Mouse (Mus musculus) testis, postnatal 14 days (tissue): ENCODE results near the gene Klhdc10.
A peak's percentile ranks its signal among the peaks of the same experiment; 100 is the strongest.

Experiments used
- DNase-seq: peaks from one replicate; pipeline ENCODE4 v3.0.0; 2021; ENCODE audit warnings: low spot score

Klhdc10 gene

DNA sequence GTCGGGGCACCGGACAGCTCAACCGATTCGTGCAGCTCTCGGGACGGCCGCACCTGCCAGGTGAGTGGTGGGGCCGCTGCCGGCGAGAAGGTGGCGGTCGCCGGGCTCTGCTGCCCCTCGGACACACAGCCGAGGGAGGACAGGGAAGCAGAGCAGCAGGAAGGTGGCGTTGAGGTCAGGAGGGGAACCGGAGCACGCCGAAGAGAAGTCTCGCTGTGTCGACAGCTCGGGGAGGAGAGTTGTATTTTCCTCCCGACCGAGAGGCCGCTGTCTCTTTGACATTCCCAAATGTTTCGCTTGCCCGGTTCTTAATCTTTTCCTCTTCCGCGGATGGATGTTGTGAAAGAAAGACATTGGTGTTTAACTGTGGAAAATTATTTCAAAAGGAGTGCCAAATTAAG lies 423 bp downstream of the Klhdc10 start:
- DNase-seq, result peak; percentile 74

DNA sequence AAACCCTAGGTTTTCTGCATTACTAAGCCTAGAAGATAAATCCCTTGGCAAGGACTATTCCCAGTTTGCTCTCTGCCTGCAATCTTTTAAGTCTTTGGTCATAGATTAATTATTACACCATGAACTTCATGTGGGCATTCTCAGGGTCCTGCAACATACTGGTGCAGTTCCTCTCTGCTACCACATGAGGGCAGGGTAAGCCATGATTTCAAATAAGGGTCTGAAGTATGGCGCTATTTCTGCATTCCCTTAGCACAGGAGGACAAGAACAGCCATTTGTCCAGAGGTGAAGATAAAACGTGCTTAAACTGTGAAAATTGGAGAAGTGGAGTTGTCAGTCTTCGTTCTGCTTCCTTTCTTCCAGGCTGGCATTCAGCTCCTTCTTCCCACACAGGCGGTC lies 1.8 kb downstream of the Klhdc10 start:
- peak; percentile 59 for DNase-seq

DNA sequence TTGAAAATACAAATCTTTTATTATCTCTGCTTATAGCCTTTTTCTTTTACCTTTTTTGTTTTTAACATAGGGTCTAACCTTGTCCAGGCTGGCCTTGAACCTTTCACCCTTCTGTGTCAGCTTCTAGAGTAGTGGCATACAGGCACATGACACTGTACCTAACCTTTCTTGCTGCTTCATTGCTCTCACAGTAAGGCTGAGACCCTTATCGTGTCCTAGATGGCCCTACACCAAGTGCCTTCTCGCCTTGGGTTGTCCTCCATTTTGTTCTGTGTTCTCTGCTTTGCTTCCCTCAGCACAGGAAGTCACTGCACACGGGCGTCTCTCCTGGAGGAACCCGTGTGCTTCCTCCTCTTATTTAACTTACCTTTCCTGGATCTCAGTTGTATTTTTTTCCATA lies 3.0 kb downstream of the Klhdc10 start:
- DNase-seq, result no peak

DNA sequence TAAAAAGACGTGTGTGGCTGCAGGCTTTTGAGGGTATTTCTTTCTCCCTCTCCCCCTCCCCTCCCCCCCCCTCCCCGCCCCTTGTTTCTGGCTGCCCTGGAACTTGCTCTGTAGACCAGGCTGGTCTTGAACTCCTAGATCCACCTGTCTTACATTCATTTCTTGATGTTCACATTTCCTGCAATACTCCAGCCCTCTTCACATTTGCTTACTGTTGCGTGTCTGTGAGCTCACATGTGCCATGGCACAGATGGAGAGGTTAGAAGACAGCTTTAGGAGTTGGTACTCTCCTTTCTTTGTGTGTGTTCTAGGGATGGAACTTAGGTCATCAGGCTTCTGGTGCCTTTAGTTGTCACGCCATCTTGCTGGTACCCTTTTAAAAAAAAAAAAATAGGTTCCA lies 6.6 kb downstream of the Klhdc10 start:
- no peak for DNase-seq

DNA sequence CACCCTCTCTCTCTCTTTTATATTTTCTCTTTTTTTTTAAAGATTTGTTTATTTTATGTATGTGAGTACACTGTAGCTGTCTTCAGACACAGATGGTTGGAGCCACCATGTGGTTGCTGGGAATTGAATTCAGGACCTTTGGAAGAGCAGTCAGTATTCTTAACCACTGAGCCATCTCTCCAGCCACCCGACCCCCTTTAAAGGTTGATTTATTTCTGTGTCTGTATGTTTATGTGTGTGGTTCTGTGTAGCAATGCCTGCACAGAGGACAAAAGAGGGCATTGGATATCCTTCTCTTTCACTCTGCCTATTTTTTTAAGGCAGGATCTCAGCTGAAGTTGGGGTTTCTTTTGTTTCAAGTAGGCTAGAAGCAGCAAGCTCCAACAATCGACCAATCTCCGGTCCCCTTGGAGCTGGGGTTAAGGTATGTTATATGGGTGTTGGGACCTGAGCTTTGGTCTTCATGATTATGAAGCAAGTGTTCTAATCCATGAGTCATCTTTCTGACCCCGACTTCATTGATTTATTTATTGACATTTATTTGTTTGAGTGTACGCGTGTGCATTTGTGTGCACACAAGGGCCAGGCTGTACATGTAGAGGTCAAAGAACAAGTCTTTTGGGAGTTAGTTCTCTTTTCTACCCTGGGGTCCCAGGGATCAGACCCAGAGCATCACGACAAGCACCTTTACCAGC lies 7.9 kb downstream of the Klhdc10 start:
- no peak for DNase-seq

DNA sequence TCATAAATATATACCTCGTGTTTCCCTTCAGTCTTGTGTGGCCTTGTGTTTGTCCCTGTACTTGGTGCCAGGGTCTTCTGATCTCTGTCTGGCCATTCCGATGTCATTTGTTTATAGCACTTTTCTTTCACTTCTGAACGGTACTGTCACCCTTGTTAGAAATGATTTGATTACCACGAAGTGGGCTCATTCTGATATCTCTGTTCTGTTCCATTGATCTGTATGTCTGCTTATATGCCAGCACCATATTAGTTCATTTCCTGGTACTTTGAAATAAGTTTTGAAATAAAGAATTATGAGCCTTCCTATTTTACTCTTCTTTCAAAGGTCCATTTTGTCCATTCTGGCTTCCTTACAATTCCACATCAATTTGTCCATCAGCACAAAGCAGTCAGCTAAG lies 9.6 kb downstream of the Klhdc10 start:
- no peak for DNase-seq

DNA sequence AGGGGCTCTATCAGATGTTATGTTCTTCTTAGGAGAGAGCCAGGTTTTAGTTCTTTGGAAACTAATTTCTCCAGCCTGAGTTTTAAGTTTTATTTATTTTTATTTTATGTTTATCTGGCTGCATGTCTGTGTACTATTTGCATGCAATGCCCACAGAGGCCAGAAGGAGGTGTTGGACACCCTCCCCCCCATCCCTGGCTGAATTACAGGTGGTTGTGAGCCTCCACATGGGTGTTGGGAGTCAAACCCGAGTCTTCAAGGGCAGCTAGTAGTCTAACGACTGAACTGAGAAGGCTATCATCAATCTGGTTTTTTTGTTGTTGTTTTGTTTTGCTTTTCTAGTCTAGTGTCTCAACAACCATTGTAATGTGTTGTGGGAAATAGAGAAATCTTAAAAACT lies 14.5 kb downstream of the Klhdc10 start:
- DNase-seq, result no peak

DNA sequence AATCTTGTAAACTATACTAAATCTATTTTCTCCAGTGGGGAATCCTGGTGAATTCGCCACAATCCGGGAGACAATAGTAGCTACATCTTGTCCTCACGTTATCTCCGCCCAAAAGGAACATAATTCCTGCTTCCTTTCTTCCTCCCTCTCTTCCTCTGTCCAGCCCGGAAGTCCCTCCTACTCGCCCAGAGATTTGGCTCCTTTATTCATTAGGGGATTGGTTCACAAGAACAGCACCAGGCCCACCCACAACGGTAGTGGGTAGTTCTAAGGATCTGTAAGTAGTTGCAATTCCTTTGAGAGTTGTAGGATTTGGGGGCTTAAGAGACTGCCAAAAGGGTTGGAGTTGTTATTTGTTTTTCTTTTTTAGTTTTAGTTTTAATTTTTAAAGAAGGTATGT lies 15.1 kb downstream of the Klhdc10 start:
- no peak for DNase-seq

DNA sequence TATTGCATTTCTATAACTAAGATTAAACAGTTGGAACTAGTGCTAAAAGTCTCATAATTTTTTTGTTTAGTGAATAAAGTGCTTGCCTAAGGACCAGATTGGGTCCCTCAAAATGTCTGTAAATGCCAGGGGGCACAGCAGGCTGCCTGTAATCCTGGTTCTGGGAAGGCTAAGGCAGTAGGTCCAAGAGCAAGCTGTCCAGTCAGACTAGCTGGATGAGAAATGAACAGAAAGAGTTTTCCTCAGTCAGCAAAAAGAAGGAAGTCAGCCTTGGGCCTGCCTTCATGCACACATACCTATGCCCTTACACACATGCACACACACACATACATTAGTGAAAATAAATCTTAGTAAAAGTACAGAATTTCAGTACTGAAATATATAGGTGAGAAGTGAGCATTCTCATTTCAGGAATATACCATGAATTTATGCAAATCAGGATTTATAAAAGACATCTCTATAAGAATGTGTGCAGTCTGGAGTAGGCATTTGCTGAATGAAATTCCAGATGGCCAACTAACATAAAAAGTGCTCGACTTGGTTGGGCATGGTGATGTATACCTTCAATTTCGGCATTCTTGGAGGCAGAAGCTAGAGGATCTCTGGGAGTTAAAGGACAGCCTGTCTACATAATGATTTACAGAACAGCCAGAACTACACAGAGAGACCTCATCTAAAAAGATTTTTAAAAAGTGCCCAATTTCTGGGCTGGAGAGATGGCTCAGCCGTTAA lies 31.0 kb downstream of the Klhdc10 start:
- no peak for DNase-seq

DNA sequence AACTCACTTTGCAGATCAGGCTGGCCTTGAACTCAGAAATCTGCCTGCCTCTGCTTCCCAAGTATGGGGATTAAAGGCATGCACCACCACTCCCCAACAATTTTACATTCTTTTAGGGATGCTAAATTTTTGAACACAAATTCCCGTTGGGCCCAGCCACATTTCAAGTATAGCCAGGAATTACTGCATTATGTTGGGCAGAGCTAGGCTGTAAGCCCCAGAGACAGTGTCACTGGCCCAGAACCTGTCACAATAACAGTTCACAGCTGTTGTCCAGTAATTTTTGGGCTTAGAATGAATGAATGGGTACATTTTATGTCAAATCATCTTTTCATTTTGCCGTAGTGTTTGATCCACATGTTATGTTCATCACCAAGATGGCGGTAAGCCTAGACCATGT lies 34.8 kb downstream of the Klhdc10 start:
- DNase-seq, result no peak

DNA sequence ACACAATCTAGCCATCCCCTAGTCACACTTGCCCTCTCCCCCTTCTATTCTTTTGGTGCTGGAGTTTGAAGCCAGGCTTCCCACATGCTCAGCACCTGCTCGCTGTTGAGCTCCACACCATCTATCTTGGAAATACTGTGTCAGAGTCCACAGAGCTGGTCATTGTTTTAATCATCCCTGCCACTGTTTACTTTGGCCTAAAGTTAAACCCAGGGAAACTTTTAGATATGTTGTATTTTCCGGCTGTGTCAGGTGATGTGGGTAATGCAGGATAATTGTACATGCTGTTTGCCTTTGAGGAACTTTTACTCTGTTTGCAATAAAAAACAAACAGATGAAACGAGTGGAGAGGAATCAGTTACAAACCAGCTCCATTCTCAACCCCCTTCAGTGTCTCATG lies 35.4 kb downstream of the Klhdc10 start:
- DNase-seq, result no peak

DNA sequence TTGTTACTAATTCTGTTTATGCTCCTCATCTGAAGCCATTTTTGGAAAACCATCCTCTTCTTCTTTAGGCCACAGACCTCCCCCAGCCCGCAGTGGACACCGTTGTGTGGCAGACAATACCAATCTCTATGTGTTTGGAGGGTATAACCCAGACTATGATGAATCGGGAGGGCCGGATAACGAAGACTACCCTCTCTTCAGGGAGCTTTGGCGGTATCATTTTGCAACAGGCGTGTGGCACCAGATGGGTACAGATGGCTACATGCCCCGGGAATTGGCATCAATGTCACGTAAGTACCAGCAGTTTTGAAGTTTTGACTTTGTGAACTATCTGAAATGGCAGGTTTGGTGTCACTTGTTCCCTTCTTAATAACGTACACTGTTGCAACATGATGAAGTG lies 37.9 kb downstream of the Klhdc10 start:
- no peak for DNase-seq

DNA sequence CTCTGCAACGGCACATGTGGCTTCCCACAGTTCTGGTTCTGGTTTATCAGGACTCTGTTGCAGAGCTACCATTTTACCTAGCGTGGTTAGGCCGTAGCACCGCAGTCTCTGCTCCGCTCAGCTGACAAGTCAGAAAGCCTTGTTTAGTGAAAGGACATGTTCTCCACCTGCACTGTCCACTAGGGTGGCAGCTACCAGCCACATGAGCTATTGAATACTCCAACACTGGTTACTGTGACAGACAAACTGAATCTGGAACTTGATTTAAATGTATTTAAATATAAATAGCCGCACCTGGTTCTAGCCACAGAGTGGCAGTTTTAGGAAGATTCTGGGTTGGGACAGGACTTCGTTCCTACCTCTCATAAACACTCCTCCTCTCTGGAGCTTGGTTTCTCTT lies 55.3 kb downstream of the Klhdc10 start:
- DNase-seq, result no peak

DNA sequence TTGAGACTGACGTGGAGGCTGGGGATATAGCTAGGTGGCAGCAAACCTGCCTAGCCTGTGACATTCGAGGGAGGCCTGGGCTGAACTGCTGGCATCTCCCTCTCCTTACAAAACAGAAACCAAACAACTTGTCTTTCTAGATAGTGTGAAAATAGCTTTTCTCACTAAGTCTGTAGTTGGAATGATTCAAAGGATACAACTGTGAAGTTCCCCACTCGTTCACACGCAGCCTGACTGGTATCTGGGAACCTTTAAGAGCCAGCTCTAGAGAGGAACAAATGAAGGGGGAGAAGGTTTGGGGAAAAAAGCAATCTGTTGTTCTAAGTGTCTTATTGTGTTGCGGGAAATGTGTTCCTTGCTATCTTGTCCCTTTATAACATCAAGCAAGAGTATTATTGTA lies 57.0 kb downstream of the Klhdc10 start:
- DNase-seq, result no peak

DNA sequence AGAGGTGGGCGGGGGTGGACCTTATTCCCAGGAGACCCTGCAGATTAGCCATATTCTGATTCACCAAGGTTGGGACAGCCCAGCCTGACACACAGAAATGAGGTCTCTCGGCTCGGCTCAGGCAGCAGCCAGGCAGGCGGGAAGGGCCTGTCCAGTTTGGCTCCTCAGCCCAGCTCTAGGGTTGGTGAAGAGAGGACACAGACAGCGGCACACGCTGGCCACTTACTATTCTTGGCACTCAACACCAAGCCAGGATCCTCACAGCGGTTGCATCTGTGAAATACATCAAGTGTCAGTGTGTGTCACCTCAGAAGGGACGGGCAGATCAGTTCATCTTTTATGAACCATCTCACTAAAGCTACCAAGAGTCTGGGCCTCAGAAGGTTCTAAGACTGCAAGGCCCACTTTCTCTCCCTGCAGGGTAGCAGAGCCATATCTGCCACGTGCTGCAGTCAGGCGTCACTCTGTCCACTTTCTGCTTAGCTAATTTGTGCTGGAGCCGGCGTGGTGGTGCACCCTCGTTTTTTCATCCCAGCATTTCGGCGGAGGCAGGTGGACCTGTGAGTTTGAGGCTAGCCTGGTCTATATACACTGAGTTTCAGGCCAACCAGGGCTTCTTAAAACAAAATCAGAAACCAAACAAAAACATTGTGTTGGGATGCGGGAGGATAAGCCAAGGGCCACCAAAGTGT lies 57.5 kb downstream of the Klhdc10 start:
- DNase-seq, result no peak

DNA sequence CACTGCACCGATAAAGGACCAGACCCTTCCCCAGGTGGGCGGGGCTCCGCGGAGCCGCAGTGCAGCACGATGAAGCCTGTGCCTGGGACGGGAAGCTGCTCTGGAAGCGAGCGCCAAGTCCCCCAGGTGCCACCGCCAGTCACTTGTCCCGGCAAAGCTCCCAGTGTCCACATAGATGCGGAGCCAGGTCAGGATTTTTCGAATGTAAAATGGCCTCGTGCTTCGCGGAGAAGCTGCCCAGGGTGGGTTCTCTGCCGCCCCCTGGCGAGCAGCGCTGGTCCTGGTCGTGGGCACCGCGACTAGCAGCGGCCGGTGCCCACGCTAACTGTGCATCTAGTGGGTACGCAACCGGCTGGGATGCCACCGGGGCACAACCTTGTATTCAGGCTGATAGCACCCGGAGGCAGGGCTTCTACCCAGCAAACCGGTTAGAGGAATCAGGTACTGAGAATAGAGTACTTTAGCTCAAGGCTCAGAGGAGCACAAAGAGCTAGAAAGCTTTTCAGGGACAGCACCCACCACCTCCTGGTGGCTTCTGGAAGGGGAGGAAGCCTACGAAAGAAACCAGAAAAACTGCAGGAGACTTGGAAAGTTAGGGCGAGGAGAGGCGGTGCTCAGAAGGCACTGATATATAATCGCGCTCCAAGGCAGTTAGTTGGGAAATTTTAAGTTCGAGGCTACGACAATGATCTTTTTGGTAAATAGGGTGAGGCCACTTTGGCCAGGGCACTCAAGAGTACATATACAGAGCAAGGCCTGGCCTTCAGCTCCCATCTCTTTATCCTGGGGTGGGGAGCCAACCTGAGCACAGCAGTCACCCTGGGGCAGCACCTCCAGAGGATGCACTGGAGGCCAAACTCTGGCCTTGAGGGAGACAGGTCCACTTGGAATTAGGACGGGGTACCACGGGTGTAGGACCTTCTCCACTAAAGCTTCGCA lies 58.4 kb downstream of the Klhdc10 start:
- peak; percentile 79 for DNase-seq

DNA sequence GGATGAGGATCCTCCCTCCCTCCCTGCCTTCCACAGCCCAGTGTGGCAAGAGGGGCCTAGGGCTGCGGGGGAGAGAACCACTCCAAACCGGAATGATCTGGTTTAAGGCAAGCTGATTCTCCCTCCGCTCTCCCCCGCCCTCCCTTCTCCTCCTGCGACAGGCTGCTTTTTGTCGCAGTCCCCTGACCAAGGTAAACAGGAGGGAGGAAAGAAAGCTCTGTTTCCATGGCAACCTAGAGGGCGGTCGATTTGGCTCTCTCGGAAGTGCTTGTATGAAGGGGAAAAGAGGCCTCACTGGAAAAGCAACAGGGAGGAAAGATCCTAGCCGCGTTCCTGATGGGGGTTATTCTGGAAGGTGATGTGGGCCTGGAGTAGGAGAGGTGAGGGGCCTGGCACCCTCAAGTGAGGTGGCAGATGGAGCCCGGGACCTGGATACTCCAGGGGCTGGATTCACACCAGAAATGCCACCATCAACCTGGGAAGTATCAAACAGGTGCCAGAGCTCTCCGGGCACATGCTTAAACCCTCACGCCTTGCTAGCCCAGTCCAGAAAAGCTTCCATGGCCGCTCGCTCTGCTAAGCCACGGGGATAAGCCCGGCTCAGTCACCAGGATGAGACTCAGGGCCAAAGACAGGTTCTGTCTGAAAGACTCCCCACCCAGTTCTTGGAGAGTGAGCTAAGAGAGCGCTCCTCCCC lies 59.2 kb downstream of the Klhdc10 start:
- DNase-seq, result peak; percentile 77

DNA sequence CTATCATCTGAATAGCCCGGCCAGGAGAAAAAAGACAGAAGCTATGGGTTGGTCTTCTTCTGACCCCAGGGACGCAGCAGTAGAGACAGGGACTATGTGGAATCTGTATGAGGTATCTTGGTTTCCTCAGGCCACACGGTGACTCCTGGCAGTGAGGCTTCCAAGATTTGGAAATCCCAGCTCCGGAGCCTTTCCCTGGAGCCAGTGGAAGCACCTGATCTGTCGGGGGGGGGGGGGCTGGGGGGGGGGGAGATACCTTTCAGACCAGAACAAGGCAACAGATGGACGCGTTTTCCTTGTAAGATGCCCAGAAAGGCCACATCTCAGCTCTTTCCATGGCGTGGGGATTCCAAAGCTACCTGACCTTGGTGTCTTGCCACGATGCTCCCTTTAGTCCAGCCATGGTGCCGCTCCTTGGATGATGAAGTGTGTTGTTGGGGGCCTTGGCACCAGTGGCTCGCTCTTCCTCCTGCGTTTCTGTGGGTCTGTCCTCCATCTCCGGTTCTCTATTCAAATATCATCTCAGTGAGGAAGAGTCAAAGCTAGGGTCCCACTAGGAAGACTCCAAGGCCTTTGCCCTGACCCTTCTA lies 60.2 kb downstream of the Klhdc10 start:
- DNase-seq, result no peak

DNA sequence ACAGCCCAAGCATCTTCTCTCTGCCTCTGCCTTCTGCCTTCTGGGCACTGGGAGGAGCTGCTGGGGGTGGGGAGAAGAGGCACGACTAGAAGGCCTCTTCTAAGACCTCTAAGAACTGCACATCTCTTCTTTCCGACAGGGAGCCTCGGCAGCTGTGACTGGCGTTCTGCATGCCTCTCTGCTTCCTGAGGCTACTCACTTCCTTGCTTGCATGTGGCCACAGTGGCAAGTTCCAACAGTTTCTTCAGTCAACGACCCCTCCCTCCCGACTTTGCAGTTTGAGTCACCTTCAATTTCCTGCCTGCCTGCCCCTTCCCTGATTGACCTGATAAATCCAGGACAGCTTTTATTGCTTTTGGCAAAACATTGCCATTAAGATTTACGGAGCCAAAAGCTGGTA lies 61.2 kb downstream of the Klhdc10 start:
- no peak for DNase-seq

DNA sequence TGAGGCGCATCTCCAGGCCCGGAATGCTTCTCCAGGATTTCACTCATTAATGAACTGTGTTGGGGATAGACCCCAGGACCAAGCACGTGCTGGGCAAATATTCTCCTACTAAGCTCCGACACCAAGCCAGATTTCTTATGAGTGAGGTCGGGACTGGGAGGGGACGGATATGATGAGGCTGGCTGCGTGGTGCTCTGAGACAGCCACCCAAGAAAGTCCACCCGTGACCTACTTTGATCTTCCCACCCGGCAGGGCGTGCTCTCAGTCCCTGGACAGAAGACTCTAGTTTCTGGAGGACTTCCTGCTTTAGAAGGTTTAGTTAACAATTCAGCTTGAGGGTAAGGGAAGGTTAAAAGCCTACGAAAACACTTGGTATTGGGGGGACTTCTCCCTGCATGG lies 63.9 kb downstream of the Klhdc10 start:
- DNase-seq, result no peak

DNA sequence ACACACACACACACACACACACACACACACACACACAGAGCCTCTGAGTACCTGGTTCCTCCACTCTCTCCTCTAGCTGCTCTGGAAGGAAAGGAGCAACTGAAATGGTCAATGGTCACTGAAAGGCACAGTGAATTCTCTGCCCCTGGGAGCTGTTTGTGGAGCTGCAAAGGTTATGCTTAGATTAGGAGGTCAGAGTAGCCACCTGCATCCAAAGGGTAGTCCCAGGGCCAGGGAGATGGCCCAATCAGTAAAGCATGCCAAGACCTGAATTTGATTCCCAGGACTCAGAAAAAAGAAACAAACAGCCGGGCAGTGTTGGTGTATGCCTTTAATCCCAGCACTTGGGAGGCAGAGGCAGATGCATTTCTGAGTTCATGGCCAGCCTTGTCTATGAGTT lies 66.4 kb downstream of the Klhdc10 start:
- DNase-seq, result no peak
